Mouse (Mus musculus) heart, postnatal 36 days (tissue): ENCODE results near the gene Plscr3. TPM values are rescaled to one million over a fixed set of nuclear protein-coding genes. Genes with fewer than 3 reads are reported as not detected.

Experiments
- DNase-seq, 2 experiments: peaks; one replicate each; pipeline ENCODE4 v3.0.0; 2021 to 2022
- intact Hi-C: fragments of 180-260 bp; cut with DNase I; formaldehyde crosslinking; loops from one replicate; pipeline ENCODE4 v1.15.1; 2025
- total RNA-seq, 2 experiments: library from RNA; stranded (reverse); gene quantifications; 2 replicates each; pipeline ENCODE4 v1.2.3; 2021

Plscr3 gene
- 10 to 100 TPM; 24.6 to 26.7 TPM for total RNA-seq

DNA sequence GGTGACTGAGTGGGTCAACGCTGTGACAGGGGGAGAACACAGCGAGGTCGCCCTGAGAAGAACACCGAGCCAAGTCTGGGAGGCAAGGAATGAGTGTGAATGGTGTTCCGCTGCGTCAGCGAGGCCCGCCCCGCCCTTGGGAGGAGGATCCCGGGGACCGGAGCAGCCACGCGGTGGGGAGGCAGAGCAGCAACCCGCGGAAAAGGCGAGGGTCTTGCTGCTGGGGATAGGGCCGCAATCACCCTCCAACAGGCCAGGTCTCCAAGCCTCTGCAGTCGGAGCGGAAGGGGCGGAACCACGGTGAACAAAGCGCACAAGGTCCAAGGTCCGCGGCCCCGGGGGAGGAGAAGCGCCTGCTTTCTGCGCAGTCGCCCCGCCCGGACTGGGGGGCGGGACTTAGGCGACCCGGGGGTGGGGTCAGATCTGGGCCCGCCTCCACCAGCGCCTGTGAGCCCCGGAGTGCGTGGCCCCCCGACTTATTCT is at the start of gene Plscr3:
Gene Plscr3 (plus strand): TSS at position 179 of the 483 bp plus-strand sequence.
- DNase-seq, result peak; percentile 94 to 95
- intact Hi-C loops, result loop anchor here (2.0 kb wide), 2 partner anchors 31 to 87 kb away; partner anchors contain the start of gene Polr2a

DNA sequence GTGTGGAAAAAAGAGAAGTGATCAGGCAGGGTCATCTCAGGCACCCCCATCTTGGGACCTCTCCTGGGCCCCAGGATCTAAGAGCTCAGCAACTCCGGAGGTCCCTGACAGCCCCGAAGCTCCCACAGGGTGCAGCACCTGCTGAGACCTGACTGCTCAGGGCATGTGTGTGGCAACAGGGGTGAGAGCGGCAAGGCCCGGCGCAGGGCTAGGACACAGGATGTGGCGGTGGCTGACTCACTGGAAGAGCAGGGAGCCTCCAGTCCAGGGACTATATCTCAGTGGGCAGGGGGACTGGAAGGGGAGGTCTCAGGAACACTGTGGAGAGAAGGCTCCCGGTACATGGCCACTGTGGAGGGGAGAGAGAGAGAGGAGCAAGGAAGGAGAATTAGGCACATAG is 48.3 kb upstream of the Plscr3 start:
- intact Hi-C loops, result no loop called here
- DNase-seq, result no peak

DNA sequence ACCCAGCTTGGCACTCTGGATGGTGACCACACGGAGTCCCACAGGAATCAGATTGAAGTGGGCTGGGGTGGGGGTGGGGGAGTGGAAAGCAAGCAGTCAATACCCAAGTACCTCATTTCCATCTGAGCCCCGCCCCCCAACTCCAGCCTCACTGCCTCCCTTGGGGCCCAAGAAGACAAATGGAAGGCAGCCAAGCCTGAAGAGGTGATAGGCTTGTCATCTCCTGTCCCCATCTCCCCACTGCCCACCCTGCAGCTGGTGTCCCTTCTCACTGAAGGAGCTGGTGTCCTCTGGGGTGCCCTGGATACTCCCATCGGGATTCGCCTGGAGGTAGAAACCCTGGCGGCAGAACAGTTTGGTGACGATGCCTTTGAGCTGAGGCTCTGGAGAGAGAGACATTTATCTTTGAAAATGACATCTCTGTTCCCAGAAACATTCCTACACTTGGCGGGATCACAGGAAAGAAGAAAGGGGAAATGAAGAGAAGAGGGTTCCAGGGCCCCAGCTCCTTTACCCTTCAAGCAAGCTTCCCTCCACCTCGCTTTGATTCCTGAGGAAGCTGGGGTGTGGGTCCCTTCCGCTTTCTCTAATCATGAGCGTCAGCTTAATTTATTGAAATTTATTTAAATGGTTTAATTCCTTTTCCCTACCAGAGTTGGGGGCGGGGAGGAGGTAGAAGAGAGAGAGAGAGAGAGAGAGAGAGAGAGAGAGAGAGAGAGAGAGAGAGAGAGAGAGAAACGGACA is 46.6 kb upstream of the Plscr3 start:
- intact Hi-C loops, result loop anchor here (5.0 kb wide), 1 partner anchor 117 kb away; the partner anchor contains the start of gene Senp3
- DNase-seq, result no peak

DNA sequence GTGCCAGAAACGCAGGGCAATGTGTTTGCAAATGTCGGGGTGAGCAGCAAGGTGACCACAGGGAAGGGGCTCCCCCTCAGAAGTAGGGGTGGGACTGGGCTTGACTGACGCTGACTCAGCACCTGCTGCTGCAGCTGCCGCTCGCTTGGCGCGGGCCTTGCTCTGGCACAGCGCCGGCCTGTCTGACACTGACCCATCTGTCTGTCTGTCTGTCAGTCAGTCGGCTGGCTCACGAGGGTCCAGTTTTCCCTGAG is 46.1 kb upstream of the Plscr3 start:
- intact Hi-C loops, result loop anchor here (5.0 kb wide), 1 partner anchor 118 kb away; the partner anchor contains the start of gene Senp3
- DNase-seq, result no peak

DNA sequence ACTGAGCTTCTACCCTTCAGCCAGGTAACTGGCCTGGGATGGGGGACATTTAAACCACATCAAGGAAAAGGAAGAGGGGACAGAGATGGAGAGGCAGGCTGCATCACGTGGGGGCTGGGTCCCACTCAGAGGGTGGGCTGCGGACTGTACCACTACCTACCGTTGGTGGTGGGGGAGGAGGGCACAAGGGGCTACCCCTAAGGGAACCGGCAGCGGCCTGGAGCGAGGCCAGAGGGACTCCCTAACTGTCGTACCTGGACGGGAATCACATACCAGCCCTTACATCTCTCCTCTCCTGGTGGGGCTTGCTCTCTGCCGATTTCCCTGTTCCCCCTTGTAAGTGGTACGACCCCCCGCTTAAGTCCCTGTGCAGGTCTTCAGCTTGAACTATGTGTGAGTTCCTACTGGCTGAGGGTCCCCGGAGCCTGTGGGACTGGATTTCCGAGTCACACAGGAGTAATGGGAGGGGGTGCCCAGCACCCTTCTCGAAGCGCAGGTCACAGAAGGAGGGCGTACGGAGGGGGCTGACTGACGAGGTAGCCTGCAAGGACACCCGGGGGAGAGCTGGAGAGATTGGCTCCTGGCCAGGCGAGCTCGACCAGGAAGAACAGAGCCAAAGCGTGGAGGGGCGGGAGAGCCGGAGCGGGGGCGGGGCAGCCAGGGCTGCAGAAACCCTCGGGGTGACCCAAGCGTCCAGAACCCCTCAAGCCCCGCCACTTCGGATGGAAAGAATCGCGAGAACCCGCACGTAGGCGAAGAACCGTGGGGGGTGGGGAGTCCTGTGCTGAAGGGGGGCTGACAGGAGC is 45.6 kb upstream of the Plscr3 start:
- intact Hi-C loops, result loop anchor here (5.0 kb wide), 1 partner anchor 118 kb away; the partner anchor contains the start of gene Senp3
- peak; percentile 47 to 48 for DNase-seq

DNA sequence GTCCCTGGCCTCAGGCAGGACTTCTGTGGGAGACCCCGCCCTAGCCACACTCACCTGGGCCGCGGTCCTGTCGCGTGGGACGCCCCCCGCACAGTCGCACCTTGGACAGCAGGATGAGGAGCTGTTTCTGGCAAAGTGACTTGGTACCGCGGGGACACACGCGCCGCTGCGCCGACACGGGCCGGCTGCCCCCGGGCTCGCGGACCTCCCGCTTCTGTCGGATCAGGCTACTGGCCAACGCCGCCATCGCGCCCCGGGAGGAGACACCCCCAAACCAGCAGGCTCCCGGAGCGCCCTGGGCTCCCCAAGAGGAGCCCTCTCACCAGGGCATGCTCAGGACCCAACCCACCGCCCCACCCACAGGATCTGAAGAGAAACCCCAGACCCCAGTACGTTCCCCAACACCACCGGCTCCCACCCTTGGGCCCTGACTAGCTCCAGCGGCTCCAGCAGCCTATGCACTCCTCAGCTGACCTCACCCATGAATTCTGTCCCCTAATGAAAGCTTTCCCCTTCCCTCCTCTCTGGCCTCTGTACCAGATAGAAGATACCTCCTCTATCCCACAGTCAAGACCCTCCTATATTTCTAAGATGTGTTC is 44.7 kb upstream of the Plscr3 start, which contains the start of gene Fgf11:
Gene Fgf11 (minus strand): TSS at position 479 of the 599 bp plus-strand sequence.
- DNase-seq, result no peak
- intact Hi-C loops, result loop anchor here (5.0 kb wide), 1 partner anchor 119 kb away; the partner anchor contains the start of gene Senp3

DNA sequence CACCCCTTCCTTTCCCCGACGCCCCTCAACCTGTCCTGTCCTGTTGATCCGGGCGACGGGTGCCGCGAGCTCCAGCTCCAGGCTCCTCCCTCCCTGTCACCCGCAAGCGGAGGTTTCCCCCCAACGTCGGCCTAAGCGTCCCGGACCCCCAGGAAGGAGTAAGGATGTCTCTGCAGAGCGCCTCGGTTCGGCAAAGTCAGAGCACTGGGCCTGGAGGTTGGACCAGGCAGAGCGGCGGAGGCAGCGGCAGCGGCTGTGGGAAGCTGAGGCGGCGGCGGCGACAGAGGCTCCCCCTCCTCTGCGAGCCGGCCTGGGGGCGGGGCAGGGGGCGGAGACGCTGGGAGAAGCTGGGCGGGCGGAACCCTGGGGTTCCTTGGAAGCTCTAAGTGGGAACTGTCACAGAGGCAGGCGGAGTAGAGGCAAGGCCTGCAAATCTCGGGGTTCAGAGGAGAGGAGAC is 43.5 kb upstream of the Plscr3 start:
- peak; percentile 92 for DNase-seq

DNA sequence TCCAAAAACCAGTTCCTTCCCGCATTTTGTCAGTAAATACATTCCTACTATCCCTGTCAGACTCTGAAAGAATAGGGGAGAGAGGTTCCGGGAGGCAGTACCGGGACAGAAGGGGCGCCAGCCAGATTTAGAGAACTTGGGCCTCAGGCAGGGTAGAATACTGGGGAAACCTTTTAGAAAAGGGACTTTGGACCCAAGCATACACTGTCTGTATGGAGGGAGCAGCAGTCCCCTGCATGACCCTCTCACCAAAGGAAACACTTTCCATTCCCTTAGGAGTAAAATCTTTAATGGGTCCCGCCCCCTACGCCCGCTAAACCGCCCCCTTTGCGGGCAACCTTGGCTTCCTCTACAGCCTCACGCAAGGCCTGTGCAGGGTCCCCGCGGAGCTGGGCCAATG is 42.8 kb upstream of the Plscr3 start:
- intact Hi-C loops, result loop anchor here (2.0 to 5.0 kb wide), 5 partner anchors 31 to 121 kb away; partner anchors contain the start of genes Polr2a and Senp3
- no peak for DNase-seq

More for the DNA sequence above, 43.5 kb upstream of the Plscr3 start:
- intact Hi-C loops, result loop anchor here (2.0 to 5.0 kb wide), 5 partner anchors 32 to 120 kb away; partner anchors contain the start of genes Polr2a and Senp3

DNA sequence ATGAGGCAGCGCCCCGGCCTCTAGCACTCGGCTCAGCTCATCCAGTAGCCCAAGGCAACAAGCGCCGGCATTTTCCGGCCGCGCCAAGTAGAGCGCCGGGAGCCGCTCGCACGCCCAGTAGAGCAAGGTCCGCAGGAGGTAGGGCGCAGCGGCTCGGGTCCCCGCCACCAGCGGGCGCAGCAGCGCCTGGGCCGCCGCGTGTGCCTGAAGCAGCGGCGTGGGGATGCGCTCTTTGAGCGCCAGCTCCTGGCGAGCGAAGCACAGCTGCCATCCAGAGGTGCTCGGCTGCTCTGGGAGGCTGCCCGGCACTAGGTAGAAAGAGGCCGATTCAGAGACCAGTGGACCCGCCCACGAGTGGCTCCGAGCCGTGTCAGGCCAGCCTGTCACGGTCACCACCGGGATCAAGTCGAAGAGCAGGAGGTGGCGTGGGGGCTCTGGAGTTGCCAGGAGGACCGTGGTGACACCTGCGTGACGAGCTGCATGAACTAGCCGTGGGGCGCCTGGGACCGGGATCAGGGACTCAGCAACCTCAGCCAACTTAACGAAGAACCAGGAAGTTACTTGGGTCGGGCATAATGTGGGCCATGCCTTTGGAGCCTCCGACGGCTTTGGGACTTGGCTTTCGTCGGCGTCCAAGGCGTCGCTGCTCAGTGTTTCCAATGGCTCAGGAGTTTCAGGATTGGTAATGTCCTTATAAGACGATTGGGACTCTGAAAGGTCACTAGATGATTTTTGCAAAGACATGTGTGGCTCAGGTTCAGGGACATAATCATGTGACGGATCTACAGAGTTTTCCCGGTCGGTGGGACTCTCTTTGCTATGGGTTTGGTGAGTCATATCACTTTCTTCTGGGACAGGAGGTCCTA is 42.2 kb upstream of the Plscr3 start:
- intact Hi-C loops, result loop anchor here (2.0 to 5.0 kb wide), 5 partner anchors 31 to 122 kb away; partner anchors contain the start of genes Polr2a and Senp3
- peak; percentile 78 to 82 for DNase-seq

DNA sequence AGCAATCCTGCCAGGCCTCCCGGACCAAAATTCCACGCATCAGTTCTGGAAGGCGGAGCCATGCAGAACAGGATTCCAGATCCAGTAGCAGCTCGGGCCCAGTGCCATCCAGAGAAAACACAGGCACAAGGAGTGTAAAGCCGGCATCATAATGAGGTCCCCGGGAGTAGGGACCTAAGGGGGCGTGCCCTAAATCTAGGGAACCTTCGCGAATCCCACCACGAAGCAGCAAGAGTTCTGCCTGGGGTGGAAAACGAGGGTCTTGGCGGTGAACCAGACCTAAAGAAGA is 41.6 kb upstream of the Plscr3 start:
- peak; percentile 23 to 41 for DNase-seq
- intact Hi-C loops, result loop anchor here (5.0 kb wide), 1 partner anchor 122 kb away; the partner anchor contains the start of gene Senp3

DNA sequence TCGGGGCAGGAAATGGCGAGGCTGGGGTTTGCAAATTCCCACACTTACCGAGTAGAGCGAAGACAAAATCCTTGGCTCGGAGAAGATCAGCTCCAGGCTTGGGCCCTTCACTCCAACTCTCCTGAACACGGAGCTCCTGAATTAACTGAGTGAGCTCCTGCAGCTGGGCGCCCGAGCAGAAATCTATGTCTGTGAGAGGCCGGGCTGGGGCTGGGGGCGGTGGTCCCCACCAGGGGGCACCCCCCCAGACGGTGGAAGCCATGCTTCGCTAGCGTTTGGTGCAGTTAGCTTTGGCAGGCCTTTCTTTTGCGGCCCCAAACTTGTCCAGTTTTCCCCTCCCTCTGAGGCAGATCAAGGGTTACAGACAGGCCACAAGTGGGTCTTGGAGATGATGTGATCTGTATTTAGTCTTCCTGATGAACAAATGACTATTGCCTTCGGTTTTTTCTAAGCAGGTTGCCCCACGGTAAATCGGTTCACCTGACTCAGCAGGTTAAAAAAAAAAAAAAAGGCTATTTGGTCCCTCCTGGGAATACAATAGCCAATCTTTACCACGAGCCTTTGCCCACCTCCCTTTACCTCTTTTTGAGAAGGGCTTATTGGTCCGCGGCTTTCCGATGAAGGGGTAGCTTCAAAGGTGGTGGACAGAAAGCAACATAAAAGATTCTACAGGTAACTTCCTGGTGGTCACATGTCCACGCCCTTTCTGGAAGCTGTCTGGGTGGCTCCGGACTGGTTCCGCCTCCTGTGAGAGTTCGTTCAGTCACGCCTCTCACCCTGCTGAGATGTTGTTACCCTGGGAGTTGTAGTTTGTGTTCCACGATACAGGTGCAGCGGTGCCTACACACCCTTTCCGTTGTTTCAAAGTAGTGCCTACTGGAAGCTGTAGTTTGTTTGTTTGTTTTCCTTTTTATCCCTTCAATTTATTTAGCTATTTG is 40.9 kb upstream of the Plscr3 start, which contains the start of gene Tmem102:
Gene Tmem102 (minus strand): TSS at position 653 of the 938 bp plus-strand sequence.
- intact Hi-C loops, result loop anchor here (5.0 kb wide), 1 partner anchor 123 kb away; the partner anchor contains the start of gene Senp3
- DNase-seq, result no peak

DNA sequence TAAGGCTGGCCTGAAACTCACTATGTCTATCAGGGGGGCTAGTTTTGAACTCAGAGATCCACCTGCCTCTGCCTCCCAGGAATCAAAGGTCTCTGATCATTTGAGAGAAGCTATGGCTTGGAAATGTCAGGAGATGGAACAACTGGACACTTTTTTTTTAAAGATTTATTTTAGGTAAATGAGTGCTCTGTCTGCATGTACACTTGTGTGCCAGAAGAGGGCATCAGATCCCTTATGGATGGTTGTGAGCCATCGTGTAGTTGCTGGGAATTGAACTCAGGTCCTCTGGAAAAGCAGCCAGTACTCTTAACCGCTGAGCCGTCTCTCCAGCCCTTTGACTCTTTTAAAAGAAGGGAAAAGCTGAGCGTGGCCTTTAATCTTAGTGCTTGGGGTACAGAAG is 39.8 kb upstream of the Plscr3 start:
- intact Hi-C loops, result no loop called here

DNA sequence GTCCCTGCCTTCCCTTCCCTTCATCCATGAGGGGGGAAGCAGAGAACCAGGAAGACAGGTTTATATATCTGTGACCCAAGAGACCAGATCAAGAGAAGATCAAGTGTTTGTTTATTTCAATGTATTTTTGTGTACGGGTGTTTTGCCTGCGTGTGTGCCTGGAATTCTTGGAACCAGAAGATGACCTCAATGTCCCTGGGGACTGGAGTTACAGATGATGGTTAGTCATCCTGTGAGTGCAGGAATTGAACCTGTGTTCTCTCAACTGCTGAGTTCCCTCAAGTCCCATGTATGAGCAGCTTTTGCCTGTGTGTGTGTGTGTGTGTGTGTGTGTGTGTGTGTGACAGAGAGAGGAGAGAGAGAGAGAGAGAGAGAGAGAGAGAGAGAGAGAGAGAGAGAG is 38.5 kb upstream of the Plscr3 start:
- intact Hi-C loops, result no loop called here
- no peak for DNase-seq

More for the DNA sequence above, 39.8 kb upstream of the Plscr3 start:
- DNase-seq, result no peak

DNA sequence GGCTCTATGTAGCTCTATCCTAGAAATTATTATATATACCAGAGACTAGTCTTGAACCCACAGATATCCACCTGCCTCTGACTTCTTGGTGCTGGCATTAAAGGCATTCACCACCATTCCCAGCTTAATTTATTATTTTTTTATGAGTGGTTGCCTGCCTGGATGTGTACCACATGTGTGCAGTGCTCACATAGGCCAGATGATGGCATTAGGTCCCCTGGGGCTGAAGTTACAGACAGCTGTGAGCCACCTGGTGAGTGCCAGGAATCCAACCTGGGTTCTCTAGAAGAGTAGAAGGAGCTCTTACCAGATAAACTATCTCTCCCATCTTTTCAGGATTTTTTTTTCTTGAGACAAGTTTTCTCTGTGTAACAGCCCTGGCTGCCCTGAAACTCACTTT is 35.9 kb upstream of the Plscr3 start:
- no peak for DNase-seq
- intact Hi-C loops, result no loop called here

DNA sequence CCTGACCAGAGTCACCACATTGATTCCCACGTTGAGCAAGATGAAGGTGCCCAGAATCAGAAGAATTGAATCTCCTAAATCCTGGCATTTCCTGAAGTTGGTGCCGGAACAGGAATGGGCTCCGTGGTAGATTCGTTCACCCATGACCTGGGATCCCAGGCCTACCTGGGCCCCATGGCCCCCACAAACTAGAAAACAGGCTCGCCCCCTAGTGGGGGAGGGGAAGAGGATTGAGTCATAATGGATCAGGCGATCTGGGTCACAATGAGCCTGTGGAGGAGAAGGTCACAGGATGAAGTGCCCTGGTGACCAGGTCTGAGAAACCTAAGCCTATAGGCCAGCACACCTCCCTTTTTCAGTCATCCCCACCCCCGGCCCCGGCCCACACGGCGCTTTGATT is 31.0 kb upstream of the Plscr3 start, which contains the start of gene Gm39566:
Gene Gm39566 (minus strand): TSS at position 144 of the 400 bp plus-strand sequence.
- DNase-seq, result no peak
- intact Hi-C loops, result no loop called here

DNA sequence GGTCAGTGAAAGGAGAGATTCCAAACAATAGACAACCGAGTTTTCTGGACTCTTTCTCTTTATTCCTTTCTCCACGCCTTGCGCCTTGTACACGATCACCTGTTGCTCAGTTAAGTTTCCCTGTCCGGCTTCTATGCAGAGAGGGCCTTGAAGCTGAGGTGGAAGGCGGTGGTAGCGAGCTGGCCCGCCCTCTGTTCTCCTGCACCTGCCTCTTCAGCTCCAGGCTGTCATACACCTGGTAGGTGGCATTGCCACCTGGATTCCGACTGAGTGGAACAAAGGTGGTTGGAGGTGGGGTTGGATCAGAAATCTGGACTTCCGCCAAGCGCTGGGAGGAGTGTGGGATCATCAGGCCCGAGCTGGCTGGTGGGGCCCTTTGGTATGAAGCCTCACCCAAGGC is 29.7 kb upstream of the Plscr3 start:
- no peak for DNase-seq
- intact Hi-C loops, result no loop called here

DNA sequence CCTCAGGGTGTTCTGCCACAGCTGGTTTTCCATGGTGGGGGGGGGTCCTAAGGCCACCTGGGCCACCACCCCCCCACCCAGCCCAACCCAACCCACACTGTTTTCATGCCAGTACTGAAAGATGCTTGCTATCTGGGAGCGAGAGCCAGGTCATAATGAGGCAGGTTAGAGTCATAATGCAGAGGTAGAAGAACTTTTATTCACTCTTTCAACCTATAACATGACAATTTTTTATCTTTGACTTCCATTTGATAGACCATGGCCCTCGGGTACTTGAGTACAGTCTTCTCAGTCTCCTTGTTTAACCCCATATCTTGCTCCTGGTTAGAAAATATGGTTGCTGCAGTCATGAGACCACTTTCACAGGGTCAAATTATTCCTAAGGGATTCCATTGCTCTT is 27.8 kb upstream of the Plscr3 start, which contains the start of gene Spem2:
Gene Spem2 (minus strand): TSS at position 101 of the 400 bp plus-strand sequence.
- intact Hi-C loops, result no loop called here
- no peak for DNase-seq

DNA sequence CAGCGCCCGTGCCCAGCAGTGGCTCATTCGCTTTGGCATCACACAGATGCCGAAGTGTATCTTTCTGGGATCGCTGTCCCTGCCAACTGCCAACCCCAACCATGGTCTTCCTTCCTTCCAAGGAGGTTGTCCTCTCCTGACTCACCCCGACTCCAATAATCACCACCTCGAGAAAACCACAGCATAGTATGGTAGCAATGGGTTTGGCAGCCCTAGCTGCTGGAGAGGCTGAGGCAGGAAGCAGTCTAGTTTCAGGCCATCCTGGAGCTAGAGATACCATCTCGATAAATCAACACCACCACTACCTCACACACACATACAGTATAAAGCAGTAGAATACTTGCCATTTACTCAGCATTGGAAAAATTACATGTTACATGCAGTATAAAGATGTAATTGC is 27.3 kb upstream of the Plscr3 start:
- intact Hi-C loops, result no loop called here
- no peak for DNase-seq
